Mouse (Mus musculus): ENCODE results near the gene Wdr25. TPM values are rescaled to one million over a fixed set of nuclear protein-coding genes. Genes with fewer than 3 reads are reported as not detected.

Gene Wdr25
- total RNA-seq, 2 experiments from 2014 or later, result 3.8 to 4.3 TPM

DNA sequence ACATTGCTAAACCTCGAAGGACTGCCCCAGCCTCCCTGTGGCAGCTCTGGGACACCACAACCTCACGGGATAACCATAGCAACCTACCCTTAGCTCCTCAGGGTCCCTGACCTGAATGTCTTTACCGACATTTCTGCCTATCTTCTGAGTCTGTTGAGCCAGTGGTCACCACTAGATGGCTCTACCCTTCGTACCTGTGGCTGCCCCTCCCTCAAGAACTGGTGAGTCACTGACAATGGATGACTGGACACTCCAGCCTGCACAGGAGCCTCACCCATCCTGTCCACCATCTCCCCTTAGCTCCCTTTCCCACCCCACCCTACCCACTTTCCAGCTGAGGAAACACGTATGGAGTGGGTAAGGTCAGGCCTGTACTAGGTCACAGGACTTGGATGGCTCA is 151.1 kb downstream of the Wdr25 start:
- intact Hi-C loops (cut with DNase I), result no loop called here
- DNase-seq, result no peak

DNA sequence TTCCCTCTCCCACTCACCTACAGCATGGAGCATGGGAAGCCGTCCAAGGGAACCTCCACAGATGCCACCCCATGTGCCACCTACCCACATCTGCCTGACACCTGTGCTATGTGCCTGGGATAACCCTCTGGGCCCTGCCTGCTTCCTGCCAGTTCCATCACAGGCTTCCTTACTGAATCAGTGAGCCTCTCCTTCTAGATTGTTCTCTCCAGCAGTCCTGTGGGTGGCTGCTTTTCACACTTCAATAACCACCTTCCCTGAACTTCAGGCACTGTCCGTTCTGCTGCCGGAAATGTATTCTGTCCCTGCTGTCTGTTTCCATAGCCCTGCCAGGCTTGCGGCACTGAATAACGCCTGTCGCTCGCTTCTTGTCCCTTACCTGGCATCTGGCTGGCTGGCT is 152.2 kb downstream of the Wdr25 start:
- intact Hi-C loops (cut with DNase I), result no loop called here
- no peak for DNase-seq

DNA sequence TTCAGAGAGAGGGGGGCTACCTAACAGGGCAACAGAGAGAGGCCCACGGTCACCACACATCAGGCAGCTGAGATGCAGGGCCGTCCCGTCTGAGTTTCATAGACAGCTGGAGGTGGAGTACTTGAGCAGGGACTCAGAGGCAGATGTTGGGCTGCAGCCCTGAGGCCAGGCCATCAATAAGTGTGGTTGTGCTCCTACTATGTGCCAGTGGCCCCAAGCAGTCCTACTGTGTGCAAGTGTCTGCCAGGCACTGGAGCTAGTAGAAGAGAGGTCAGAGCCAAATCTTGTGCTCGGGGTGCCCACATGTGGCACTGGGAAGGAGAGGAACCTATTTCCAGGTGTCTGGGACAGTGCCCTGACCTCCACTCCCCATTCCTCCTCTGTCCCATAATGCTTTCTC is 156.5 kb downstream of the Wdr25 start:
- DNase-seq, result no peak
- intact Hi-C loops (cut with DNase I), result loop anchor here (5.0 kb wide), 1 partner anchor 133 kb away; no protein-coding TSS in a partner anchor

DNA sequence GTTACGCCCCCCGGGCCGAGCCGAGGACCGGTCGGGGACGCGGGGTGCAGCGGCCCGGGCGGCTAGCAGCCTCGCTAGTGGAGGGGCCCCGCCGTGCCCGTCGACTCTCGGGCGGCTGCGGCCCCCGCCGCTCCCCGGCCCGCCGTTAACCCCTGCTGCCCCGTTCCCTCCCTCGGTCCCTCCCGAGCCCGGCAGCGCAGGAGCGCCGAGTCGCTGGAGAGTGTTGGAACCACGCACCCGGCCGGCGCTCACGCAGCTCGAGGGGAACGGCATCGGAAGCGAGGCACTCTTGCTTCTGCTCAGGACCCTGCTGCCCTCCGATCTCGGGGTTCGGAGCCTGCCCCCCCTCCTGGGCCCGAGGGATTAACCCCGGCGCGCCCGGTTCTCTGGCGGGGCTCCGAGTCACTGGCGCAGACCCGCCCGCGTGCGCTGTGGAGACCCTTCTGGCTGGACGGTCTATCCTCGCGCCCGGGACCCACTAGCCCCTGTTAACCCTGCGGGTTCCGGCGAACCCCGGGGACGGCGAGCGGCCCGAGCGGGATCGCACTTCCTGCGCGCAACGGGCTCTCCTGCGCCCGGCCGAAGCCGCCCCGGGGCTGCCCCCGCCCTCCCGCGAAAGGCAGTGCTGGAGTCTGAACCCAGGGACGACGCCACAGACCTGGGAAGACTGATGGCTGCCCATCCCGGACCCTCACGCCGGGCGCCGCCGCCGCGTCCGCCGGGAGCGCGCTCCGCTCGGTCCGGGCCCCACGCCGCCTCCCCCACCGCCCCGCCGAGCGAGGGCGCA is 159.8 kb downstream of the Wdr25 start:
- intact Hi-C loops (cut with DNase I), result loop anchor here (5.0 kb wide), 1 partner anchor 136 kb away; no protein-coding TSS in a partner anchor
- DNase-seq, result peak in 1 of 2 experiments; percentile 4

DNA sequence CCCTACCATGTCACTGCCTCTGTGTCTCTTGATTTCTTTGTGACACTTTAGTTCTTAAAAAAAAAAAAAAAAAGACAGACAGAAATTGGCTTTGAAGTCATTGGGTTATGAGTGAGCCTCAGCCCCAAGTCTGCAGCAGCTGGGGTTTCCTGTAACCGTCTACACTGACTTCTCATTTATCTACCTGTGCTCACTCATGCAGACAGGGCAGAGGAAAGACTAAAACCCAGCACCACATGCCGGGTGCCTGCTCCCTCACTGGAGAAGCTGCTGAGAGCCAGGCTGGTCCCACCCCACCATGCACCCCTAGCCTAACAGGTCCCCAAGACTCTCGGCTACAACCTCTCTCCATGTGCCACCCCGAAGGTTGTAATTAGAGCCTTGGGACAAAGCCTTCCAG is 164.3 kb downstream of the Wdr25 start:
- intact Hi-C loops (cut with DNase I), result no loop called here
- no peak for DNase-seq

DNA sequence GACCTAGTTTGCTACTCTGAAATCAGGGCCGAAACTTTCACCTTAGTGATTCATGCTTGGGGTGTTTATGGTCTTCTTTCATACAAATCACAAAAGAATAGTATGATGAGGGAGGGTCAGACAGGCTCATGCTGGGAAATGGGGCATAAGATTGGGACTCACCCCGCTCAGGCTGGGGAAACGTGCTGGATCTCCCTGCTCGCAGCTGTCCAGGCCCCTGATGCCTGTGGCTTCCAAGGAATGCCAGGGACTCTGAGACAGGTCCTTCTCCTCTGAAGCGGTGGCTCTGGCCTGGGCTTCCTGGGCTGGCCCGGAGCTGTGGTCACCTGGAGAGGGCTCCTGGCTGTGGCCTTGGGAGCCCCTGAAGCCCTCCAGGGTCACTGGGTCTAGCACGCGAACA is 165.2 kb downstream of the Wdr25 start:
- DNase-seq, result no peak
- intact Hi-C loops (cut with DNase I), result no loop called here

DNA sequence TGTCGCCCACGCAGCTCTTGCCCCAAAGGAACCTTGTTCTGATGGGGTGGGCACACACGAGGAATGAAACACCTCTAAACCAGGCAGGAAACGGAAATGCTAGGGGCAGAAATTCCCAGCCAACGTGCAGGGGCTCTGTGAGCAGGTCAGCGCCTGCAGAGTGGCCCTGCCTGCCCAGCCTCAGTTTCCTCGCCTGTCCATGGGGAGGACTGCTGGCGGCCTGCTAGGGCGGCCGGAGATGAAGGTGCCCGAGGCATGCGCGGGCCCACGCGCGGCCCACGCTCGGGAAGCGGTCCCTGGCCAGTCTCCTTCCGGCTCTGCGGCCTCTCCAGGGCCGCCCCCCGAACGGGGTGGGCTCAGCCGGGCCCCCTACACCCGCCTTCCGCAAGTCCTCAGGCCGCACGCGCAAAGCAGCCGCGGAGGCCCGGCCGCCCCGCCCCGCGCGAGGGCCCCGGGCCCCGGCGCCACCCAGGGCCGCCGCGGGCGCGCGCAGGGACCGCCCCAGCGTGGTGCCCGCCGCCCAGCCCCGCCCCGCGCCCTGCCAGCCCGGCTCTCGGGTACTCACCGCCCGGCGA is 174.2 kb downstream of the Wdr25 start:
- intact Hi-C loops (cut with DNase I), result no loop called here
- peak in 1 of 2 experiments; percentile 9 for DNase-seq

DNA sequence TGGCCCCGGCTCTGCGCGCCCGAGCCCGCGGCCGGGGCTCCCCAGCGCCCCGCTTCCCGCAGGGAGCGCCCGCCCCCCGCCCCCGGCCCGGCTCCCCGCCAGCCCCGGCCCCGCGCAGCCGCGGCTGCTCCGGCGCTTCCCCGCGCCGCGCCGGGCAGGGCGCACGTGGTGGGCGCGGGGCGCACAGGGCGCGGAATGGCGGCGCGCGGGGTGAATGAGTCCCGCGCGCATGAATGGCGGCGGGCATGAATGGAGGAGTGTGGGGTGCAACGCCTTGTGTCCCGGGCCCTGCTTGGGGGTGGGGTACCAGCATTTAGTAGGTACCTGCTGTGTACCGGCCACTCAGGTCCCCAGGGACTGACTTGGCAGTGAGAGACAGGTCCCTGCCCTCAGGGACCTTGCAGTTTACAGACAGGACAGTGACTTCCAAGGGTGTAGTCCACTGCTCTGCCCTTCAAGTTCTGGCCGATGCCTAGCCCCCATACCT is 174.8 kb downstream of the Wdr25 start, which contains the start of gene Begain:
Begain (minus strand) TSS at position 51 of the 487 bp plus-strand sequence.
- DNase-seq, result no peak
- intact Hi-C loops (cut with DNase I), result no loop called here

DNA sequence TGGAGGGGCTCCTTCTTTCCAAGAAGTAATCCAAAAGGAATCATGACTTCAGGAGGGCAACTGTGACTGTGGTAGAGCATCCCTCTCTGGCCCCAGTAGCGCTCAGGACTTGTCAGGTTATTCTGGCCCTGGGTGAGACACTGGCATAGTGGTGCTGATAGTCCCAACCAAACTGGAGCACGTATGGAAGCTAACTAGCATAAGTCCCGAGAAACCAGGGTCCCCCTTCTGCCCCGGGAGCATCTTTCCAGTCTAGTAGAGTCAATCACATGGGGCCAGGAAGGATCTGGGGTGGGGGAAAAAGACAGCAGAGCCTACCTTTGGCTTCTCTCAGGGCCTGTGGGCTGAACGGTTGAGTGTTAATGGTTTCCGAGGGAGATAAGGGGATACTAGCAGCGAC is 175.3 kb downstream of the Wdr25 start:
- no peak for DNase-seq
- intact Hi-C loops (cut with DNase I), result no loop called here

DNA sequence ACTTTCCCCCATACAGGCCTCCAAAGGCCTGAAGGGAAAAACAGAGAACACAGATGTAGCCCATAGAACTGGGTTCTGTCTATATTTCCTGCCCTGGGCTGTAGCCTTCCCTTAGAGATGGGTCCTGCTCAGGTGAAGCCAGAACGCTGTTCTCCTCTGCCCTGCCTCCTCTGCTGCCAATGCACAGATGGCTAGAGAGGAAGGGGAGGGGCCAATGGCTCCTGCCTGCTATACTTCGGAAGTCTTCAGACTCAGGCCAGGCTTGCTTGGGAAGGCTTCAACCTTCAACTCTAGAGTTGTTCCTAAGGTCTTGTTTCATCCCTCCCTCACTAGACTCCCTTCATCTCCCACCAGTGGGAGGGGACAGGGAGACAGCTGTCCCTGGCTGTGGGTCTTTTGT is 176.3 kb downstream of the Wdr25 start:
- intact Hi-C loops (cut with DNase I), result no loop called here
- DNase-seq, result no peak

DNA sequence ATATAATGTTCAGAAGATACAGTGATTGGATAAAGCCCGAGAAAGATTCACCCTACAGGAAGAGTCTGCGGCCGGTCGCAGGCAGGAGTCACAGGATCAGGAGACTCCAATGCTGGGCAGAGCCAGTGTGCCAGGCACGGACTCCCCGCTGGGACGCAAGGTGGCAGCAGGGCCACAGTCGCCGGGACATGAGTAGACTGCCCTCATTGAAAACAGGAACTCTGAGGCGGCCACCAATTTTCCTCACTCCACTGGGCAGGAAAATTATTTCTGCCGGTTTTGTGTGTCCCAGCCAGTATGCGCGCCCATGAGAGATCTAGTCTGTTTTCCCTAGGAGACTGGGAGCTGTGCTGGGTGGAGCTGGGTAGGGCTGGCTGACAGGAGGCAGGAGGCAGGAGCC is 177.8 kb downstream of the Wdr25 start:
- intact Hi-C loops (cut with DNase I), result no loop called here
- no peak for DNase-seq

DNA sequence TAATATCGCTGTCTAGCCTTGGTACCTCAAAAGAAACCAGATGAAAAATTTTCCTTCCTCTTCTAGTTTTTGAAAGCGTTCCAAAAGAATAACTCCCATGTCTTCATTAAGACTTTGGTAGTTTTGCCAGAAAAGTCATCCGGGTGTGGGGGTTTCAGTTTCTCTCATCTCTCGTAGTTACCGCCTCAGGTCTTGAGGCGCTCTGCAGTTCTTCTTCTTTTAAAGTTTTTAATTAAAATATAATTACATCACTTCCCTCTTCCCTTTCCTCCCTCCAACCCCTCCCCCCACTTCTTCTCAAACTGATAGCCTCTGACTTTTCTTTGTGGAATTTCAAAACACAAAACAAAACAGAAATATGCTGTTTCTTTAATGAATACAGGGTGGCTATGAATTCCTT is 180.7 kb downstream of the Wdr25 start:
- DNase-seq, result no peak

DNA sequence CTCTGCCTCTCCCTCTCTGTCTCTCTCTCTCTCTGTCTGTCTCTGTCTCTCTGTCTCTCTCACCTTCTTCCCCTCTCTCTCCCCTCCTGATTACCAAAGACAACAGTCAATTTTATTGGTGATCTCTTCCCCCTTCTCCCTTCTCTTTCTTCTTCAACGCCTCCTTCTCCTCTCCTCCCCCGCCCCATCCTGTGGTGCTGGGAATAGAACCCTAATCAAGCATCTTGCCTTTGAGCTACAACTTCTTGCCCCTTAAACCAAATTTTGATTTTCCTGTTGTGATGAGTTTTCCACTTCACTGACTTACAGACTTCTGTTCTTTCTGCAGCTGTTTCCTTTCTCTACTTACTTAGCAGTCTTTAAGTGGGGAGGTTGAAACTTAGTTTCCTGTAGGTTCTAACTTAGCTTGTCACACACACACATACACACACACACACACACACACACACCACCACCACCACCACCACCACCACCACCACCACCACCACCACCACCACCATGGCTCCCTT is 181.4 kb downstream of the Wdr25 start:
- intact Hi-C loops (cut with DNase I), result no loop called here

More for the DNA sequence above, 180.7 kb downstream of the Wdr25 start:
- intact Hi-C loops (cut with DNase I), result no loop called here

DNA sequence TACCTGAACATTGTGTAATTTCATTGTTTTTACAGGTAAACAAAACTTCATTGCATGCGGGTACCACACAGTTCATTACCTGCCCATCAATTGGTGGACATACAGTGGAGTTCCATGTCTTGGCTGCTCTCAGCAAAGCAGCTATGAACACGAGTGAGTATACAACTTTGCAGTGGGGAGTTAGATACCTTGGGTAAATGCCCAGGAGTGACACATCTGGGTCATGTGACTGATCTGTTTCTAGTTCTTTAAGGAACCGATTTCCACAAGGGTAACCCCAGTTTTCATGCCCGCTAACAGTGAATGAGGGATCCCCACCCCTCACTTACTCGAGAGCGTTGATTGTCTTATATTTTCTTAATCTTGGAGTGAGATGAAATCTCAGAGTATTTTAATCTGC is 183.6 kb downstream of the Wdr25 start:
- no peak for DNase-seq
- intact Hi-C loops (cut with DNase I), result no loop called here

More for the DNA sequence above, 181.4 kb downstream of the Wdr25 start:
- DNase-seq, result no peak

Other genes starting within 250 kb of the Wdr25 start
- gene Degs2, start 191.3 kb upstream of the Wdr25 start, total RNA-seq (2021), result under 1 TPM; 0.27 to 0.92 TPM
- 10 to 100 TPM; 38.3 to 42.7 TPM for gene Yy1, start 100.7 kb upstream of the Wdr25 start, total RNA-seq (2021)
- gene Slc25a29, start 57.7 kb upstream of the Wdr25 start, total RNA-seq (2021), result 10 to 100 TPM in 1 of 2 experiments, 1 to 10 TPM in 1; 8.5 to 10.7 TPM
- gene Slc25a47, start 57.6 kb upstream of the Wdr25 start, total RNA-seq (2021), result 1 to 10 TPM; 6.5 to 6.9 TPM
- 10 to 100 TPM; 32.5 to 40.6 TPM for gene Wars, start 543 bp downstream of the Wdr25 start, total RNA-seq (2021)
- gene Begain, start 174.6 kb downstream of the Wdr25 start, total RNA-seq (2021), result under 1 TPM in 1 of 2 experiments, not detected in 1; 0.22 TPM

Data from heart, postnatal 36 days (tissue).